Mouse (Mus musculus) CH12.LX (cell line): ENCODE measurements around the gene Tex10. TPM values are rescaled to one million over a fixed set of nuclear protein-coding genes. Genes with fewer than 3 reads are reported as not detected.
A peak's percentile ranks its signal among the peaks of the same experiment; 100 is the strongest.
"Not testable (repeated sequence)": the region's sequence is repeated elsewhere in the genome, so short reads cannot be mapped to it uniquely, and the experiment has no call there.

Experiments used
- DNase-seq: peaks from one replicate; pipeline ENCODE4 v3.0.0-alpha.2; 2013; ENCODE audit errors: extremely low read depth
- H3K27ac ChIP-seq: 2 replicates; pipeline ENCODE4 v1.5.1; 2012; ENCODE audit warnings: low read depth, mild to moderate bottlenecking, control low read depth, moderate library complexity; ENCODE audit not compliant: insufficient read depth
- H3K27me3 ChIP-seq: replicated peaks from 2 replicates; pipeline ENCODE3; 2012; ENCODE audit warnings: inconsistent platforms
- H3K36me3 ChIP-seq, 2 experiments: replicated peaks in 1 of 2; 2 replicates each; pipeline versions ENCODE3 to v1.6.1; 2012; ENCODE audit warnings: inconsistent platforms in 1 of 2, low read length in 1 of 2, mild to moderate bottlenecking in 1 of 2, mixed read lengths in 1 of 2, moderate library complexity in 1 of 2; ENCODE audit not compliant: control insufficient read depth in 1 of 2, insufficient read depth in 1 of 2
- H3K4me1 ChIP-seq, 2 experiments: 2 replicates each; pipeline ENCODE4 v1.6.1; 2012; ENCODE audit warnings: inconsistent platforms in 1 of 2, moderate library complexity in 1 of 2; ENCODE audit not compliant: insufficient read depth in 2 of 2, control insufficient read depth in 1 of 2
- H3K4me2 ChIP-seq: 2 replicates; pipeline ENCODE4 v1.6.1; 2012; ENCODE audit warnings: low read depth, mild to moderate bottlenecking, control low read depth; ENCODE audit not compliant: poor library complexity, insufficient read depth, severe bottlenecking
- H3K4me3 ChIP-seq, 3 experiments: fragments of 150-350 bp in 1 of 3; sonication (generic) in 1 of 3; replicated peaks in 1 of 3; 2 replicates each; pipeline versions ENCODE3 to v1.5.1; 2011 to 2012; ENCODE audit warnings: low read depth in 2 of 3, low read length in 2 of 3, mild to moderate bottlenecking in 2 of 3, moderate library complexity in 2 of 3, control low read depth in 1 of 3, improper control_type of control experiment in 1 of 3, inconsistent platforms in 1 of 3, mixed read lengths in 1 of 3; ENCODE audit not compliant: poor library complexity in 1 of 3
- H3K79me2 ChIP-seq: replicated peaks from 2 replicates; pipeline ENCODE4 v1.6.1; 2012; ENCODE audit warnings: mild to moderate bottlenecking, moderate library complexity; ENCODE audit not compliant: control insufficient read depth, poor library complexity, insufficient read depth, severe bottlenecking; ENCODE audit errors: extremely low read depth
- H3K9ac ChIP-seq: 2 replicates; pipeline ENCODE4 v1.6.1; 2012; ENCODE audit warnings: low read depth, mild to moderate bottlenecking, control low read depth, moderate library complexity; ENCODE audit not compliant: insufficient read depth
- H3K9me3 ChIP-seq: replicated peaks from 2 replicates; pipeline ENCODE3; 2012; ENCODE audit warnings: low read length, inconsistent platforms, mixed read lengths
- CTCF ChIP-seq, 2 experiments: IDR thresholded peaks in 1 of 2; conservative IDR thresholded peaks in 1 of 2; 2 replicates each; pipeline ENCODE4 v1.5.1; 2011 to 2012; ENCODE audit warnings: low read depth in 2 of 2, low read length in 2 of 2, improper control_type of control experiment in 1 of 2, inconsistent platforms in 1 of 2, mild to moderate bottlenecking in 1 of 2, moderate library complexity in 1 of 2
- ELF1 ChIP-seq: IDR thresholded peaks from 2 replicates; pipeline ENCODE4 v1.6.1; 2014; ENCODE audit warnings: low read depth, mild to moderate bottlenecking, inconsistent platforms, low read length, improper control_type of control experiment
- HCFC1 ChIP-seq: IDR thresholded peaks from 2 replicates; pipeline ENCODE4 v1.6.1; 2012; ENCODE audit warnings: low read depth, mild to moderate bottlenecking, inconsistent platforms, low read length, improper control_type of control experiment
- MAZ ChIP-seq: IDR thresholded peaks from 2 replicates; pipeline ENCODE4 v1.6.1; 2012; ENCODE audit warnings: low read depth, mild to moderate bottlenecking, inconsistent platforms, low read length, improper control_type of control experiment, moderate library complexity
- MEF2A ChIP-seq: IDR thresholded peaks from 2 replicates; pipeline ENCODE4 v1.6.1; 2014; ENCODE audit warnings: low read depth, mild to moderate bottlenecking, inconsistent platforms, low read length, improper control_type of control experiment, borderline replicate concordance
- NRF1 ChIP-seq: IDR thresholded peaks from 2 replicates; pipeline ENCODE4 v1.6.1; 2014; ENCODE audit warnings: low read depth, mild to moderate bottlenecking, inconsistent platforms, low read length, improper control_type of control experiment, moderate library complexity
- PAX5 ChIP-seq: IDR thresholded peaks from 2 replicates; pipeline ENCODE4 v1.6.1; 2012; ENCODE audit warnings: low read length, inconsistent platforms, mixed read lengths
- POLR2A ChIP-seq: IDR thresholded peaks from 2 replicates; pipeline ENCODE4 v1.6.1; 2011; ENCODE audit warnings: low read depth, mild to moderate bottlenecking, improper control_type of control experiment, low read length
- RAD21 ChIP-seq: IDR thresholded peaks from 2 replicates; pipeline ENCODE4 v1.6.1; 2011; ENCODE audit warnings: low read depth, mild to moderate bottlenecking, low read length, improper control_type of control experiment, moderate library complexity
- RCOR1 ChIP-seq: conservative IDR thresholded peaks from 2 replicates; pipeline ENCODE4 v1.6.1; 2012; ENCODE audit warnings: low read depth, mild to moderate bottlenecking, inconsistent platforms, low read length, improper control_type of control experiment
- SMC3 ChIP-seq: IDR thresholded peaks from 2 replicates; pipeline ENCODE4 v1.6.1; 2011; ENCODE audit warnings: low read depth, low read length, improper control_type of control experiment
- TBP ChIP-seq: conservative IDR thresholded peaks from 2 replicates; pipeline ENCODE4 v1.6.1; 2011; ENCODE audit warnings: low read depth, low read length, improper control_type of control experiment
- ZKSCAN1 ChIP-seq: IDR thresholded peaks from 2 replicates; pipeline ENCODE4 v1.6.1; 2012; ENCODE audit warnings: low read depth, inconsistent platforms, low read length, improper control_type of control experiment, borderline replicate concordance
- ZMIZ1 ChIP-seq: IDR thresholded peaks from 2 replicates; pipeline ENCODE4 v1.6.1; 2012; ENCODE audit warnings: low read depth, mild to moderate bottlenecking, inconsistent platforms, low read length, improper control_type of control experiment
- ZNF384 ChIP-seq: IDR thresholded peaks from 2 replicates; pipeline ENCODE4 v1.6.1; 2012; ENCODE audit warnings: low read depth, low read length, improper control_type of control experiment, inconsistent platforms
- dilution Hi-C: fragments of 300-500 bp; cut with MboI; formaldehyde crosslinking; loops from 2 replicates; pipeline ENCODE4 v1.14.3; 2020; ENCODE audit warnings: low sequenced_read_pairs; ENCODE audit not compliant: extremely low pct_unique_long_range_greater_than_20kb, extremely low pct_ligation_motif_present
- in situ Hi-C: fragments of 300-500 bp; cut with MboI; formaldehyde crosslinking; loops from 3 replicates; pipeline ENCODE4 v1.14.3; 2019; ENCODE audit warnings: low sequenced_read_pairs, low pct_ligation_motif_present, low pct_unique_long_range_greater_than_20kb, mixed read lengths
- polyA plus RNA-seq: library from polyadenylated mRNA; unstranded; fragments of >175 nt; gene quantifications from 2 replicates; pipeline ENCODE4 v1.2.1, GENCODE M21; 2012; ENCODE audit warnings: low read depth; ENCODE audit not compliant: insufficient read length
- total RNA-seq, 2 experiments: library from RNA; depleted of rRNA; stranded (reverse); fragments of 300-350 nt in 1 of 2; fragments of >200 nt in 1 of 2; gene quantifications; 2 replicates each; pipeline ENCODE4 v1.2.3; 2012 to 2014

Tex10 gene
- total and polyA plus RNA-seq, 3 experiments = 34.2 to 61.9 (median 46.3) TPM

GRCm38 (mm10) chr4:48407350-48408039, 65.8 kb downstream of the Tex10 start:
- DNase-seq = peak; percentile 65
- TF ChIP-seq POLR2A (no peak), RAD21 (peak; percentile 88), CTCF (conservative IDR thresholded peaks at IDR 0.05 in 1 of 2, IDR thresholded peaks at IDR 0.05 in 1 of 2; ENCODE audit: low read depth in 2 of 2, low read length in 2 of 2) (peak; percentile 85 to 97), SMC3 (peak; percentile 74)
- TF ChIP-seq, all 38 proteins: peak for 3
- dilution Hi-C loops = no loop called here
- Histone ChIP-seq H3K36me3 (peaks cover 3 to 26% of the 10 kb centered on the region in 2 experiments), H3K27me3 (no peaks in the 10 kb centered on the region), H3K4me3 (no peak overlapping the region), H3K9ac (no peak overlapping the region), H3K4me1 (no peaks in the 10 kb centered on the region), H3K27ac (no peak overlapping the region), H3K79me2 (no peaks in the 10 kb centered on the region), H3K9me3 (no peaks in the 10 kb centered on the region), H3K4me2 (no peak overlapping the region)
- in situ Hi-C loops = loop anchor here (25.0 kb wide), 2 partner anchors 595 to 970 kb away; no protein-coding TSS in a partner anchor

DNA sequence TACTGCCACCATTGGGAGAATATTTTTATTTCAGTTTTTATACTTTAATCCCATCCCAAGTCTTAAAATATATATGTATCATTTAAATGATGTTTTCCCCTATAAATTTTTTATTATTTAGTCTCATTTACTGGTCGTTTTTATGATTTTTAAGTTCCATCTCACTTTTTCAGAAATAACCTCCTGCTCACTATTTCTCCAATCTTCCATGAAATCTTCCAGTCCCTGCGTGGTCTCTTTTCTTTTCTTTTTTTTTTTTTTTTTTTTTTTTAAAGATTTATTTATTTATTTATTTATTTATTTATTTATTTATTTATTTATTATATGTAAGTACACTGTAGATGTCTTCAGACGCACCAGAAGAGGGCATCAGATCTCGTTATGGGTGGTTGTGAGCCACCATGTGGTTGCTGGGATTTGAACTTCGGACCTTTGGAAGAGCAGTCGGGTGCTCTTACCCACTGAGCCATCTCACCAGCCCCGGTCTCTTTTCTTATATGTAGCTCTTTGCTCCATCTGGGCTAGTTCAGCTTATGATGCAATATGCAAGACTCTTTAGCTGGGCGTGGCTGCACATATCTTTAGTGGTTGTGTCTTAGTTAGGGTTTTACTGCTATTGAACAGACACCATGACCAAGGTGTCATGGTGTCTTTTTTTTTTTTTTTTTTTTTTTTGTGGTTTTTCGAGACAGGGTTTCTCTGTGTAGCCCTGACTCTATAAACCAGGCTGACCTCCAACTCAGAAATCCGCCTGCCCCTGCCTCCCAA, 67.4 kb downstream of the Tex10 start:
- H3K27ac ChIP-seq, H3K9ac ChIP-seq, H3K79me2 ChIP-seq, H3K27me3 ChIP-seq, H3K4me3 ChIP-seq, H3K4me2 ChIP-seq, H3K4me1 ChIP-seq, DNase-seq, dilution Hi-C loops, H3K9me3 ChIP-seq: not testable (repeated sequence)
- in situ Hi-C loops = loop anchor here (25.0 kb wide), 2 partner anchors 594 to 969 kb away; no protein-coding TSS in a partner anchor
- TF ChIP-seq ZNF384 (0 out of 2 replicates have a peak, but pooled peaks have one; percentile 8), TBP (0 out of 2 replicates have a peak, but pooled peaks have one; percentile 34)
- H3K36me3 ChIP-seq = peaks cover 3 to 24% of the 10 kb centered on the region in 2 experiments

DNA sequence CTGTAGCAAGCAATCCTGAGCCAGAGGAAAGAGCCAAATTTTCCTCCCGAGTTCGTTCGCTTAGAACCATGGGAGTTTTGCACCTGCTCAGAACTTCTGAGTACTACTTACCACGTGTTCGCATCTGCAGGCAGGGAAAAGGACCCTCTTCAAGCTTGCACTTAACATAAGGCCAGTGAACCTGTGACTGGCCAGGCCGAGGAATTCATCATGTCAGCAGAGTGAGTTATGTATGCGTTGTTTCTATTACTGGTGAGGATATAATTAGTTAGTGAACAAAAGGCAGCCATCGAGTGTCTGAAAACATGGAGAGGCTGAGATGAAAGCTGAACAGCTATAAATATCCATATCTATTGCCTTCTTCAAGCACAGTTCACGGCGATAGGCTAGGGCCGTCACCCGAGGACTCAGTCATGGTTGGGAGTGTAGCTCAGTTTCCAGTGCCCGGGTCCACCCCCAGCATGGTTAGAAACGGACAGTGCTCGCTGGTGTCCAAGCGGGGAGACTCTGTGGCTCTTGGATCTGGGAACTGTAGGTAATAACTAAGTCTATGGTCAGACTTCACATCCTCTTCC, 70.1 kb downstream of the Tex10 start:
- no peaks in the 10 kb centered on the region for H3K79me2 ChIP-seq
- no peaks in the 10 kb centered on the region for H3K9me3 ChIP-seq
- H3K4me2 ChIP-seq = no peak overlapping the region
- no peaks in the 10 kb centered on the region for H3K27me3 ChIP-seq
- no peaks in the 10 kb centered on the region for H3K4me1 ChIP-seq
- H3K4me3 ChIP-seq = no peak overlapping the region
- no peak for TF ChIP-seq ZKSCAN1
- TF ChIP-seq ZMIZ1 = no peak
- no peak for TF ChIP-seq MEF2A
- no peak for TF ChIP-seq HCFC1
- no peak for TF ChIP-seq RCOR1
- no peak for TF ChIP-seq NRF1
- TF ChIP-seq PAX5 = no peak
- no peak for TF ChIP-seq MAZ
- TF ChIP-seq ELF1 = no peak
- no peak for TF ChIP-seq CTCF (conservative IDR thresholded peaks at IDR 0.05 in 1 of 2, IDR thresholded peaks at IDR 0.05 in 1 of 2; ENCODE audit: low read depth in 2 of 2, low read length in 2 of 2)
- no peak for TF ChIP-seq RAD21
- dilution Hi-C loops = no loop called here
- DNase-seq = no peak
- H3K27ac ChIP-seq = no peak overlapping the region
- in situ Hi-C loops = loop anchor here (25.0 kb wide), 2 partner anchors 591 to 966 kb away; no protein-coding TSS in a partner anchor
- H3K36me3 ChIP-seq = peaks cover 0 to 22% of the 10 kb centered on the region in 2 experiments
- H3K9ac ChIP-seq = no peak overlapping the region
